Mouse (Mus musculus) small intestine, adult 2 months (tissue): ENCODE results near the gene Gm4737. TPM values are rescaled to one million over a fixed set of nuclear protein-coding genes. Genes with fewer than 3 reads are reported as not detected.

Experiments
- H3K27ac ChIP-seq: fragments of 200-500 bp; 2 replicates; pipeline ENCODE4 v1.5.1; 2012; ENCODE audit warnings: low read depth, low read length, control low read depth, inconsistent platforms; ENCODE audit not compliant: insufficient read depth
- H3K27me3 ChIP-seq: fragments of 200-500 bp; 2 replicates; pipeline ENCODE4 v1.6.1; 2012; ENCODE audit warnings: mild to moderate bottlenecking, moderate library complexity, low read length, inconsistent platforms; ENCODE audit not compliant: control insufficient read depth, insufficient read depth
- H3K36me3 ChIP-seq: fragments of 200-500 bp; 2 replicates; pipeline ENCODE4 v1.6.1; 2012; ENCODE audit warnings: mild to moderate bottlenecking, low read length, control low read depth, inconsistent platforms; ENCODE audit not compliant: control insufficient read depth, insufficient read depth
- H3K4me1 ChIP-seq: fragments of 200-500 bp; 2 replicates; pipeline ENCODE4 v1.6.1; 2012; ENCODE audit warnings: low read length, inconsistent platforms, mixed read lengths; ENCODE audit not compliant: control insufficient read depth, insufficient read depth, insufficient read length
- H3K4me3 ChIP-seq: fragments of 200-500 bp; 2 replicates; pipeline ENCODE4 v1.5.1; 2012; ENCODE audit warnings: low read depth, mild to moderate bottlenecking, control low read depth, inconsistent platforms, low read length, moderate library complexity
- CTCF ChIP-seq: fragments of 200-500 bp; IDR thresholded peaks from 2 replicates; pipeline ENCODE4 v1.5.1; 2012; ENCODE audit warnings: low read depth, mild to moderate bottlenecking, control low read depth, inconsistent platforms, low read length, moderate library complexity, mixed read lengths; ENCODE audit not compliant: insufficient replicate concordance, insufficient read length; ENCODE audit errors: extremely low read depth
- POLR2A ChIP-seq: fragments of 200-500 bp; IDR thresholded peaks from 2 replicates; pipeline ENCODE4 v1.6.1; 2012; ENCODE audit warnings: low read depth, mild to moderate bottlenecking, control low read depth, inconsistent platforms, low read length, moderate library complexity
- WGBS: fragments of 180-500 bp; shearing (Covaris S2); methylation state at CpG from one replicate; pipeline ENCODE4 v1.1.7; 2018; 5-methylcytosine and 5-hydroxymethylcytosine counted together
- polyA plus RNA-seq: library from polyadenylated mRNA; depleted of rRNA; stranded (reverse); fragments of >200 nt; gene quantifications from 2 replicates; pipeline ENCODE4 v1.2.3, GENCODE M21; 2012; rRNA removed

The Gm4737 gene
- polyA plus RNA-seq, 1 experiment, result 26.2 TPM

GRCm38 (mm10) chr16:46117645-46118044 is 37.2 kb downstream of the Gm4737 start:
- no peak overlapping the region for H3K4me3 ChIP-seq
- no peak overlapping the region for H3K27ac ChIP-seq
- 73% methylated on average over 3 of the region's 3 CpGs for WGBS
- no peaks in the 10 kb centered on the region for H3K27me3 ChIP-seq
- H3K36me3 ChIP-seq, result no peaks in the 10 kb centered on the region
- H3K4me1 ChIP-seq, result peaks cover 4% of the 10 kb centered on the region; the same call in 1 of the 2 replicates
- TF ChIP-seq POLR2A (no peak), CTCF (no peak)

DNA sequence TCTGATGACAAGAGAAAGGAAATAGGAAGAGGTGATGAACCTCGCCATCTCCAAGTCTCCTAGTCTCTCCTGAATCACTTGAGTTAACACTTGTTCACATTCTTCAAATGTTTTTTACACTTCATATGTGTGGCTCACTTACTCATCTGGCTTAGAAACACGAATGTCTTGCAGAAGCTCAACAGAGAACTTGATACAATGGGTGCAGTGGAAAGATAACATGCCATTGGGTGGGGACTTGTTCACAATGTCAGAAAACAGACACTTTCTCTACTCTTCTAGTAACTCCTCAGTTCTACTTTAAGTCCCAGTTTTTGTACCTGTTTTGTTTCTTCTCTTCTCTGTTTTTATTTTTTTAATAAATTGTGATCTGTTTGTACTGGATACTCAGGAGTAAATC is 40.1 kb downstream of the Gm4737 start:
- TF ChIP-seq POLR2A (no peak), CTCF (no peak)
- Histone ChIP-seq H3K27me3 (no peaks in the 10 kb centered on the region), H3K4me1 (peaks cover 2% of the 10 kb centered on the region; the same call in 1 of the 2 replicates), H3K27ac (no peak overlapping the region), H3K36me3 (no peaks in the 10 kb centered on the region), H3K4me3 (no peak overlapping the region)
- 57% methylated on average over 2 of the region's 2 CpGs for whole genome bisulfite sequencing

- Histone ChIP-seq H3K4me3 (no peak overlapping the region), H3K27ac (no peak overlapping the region), H3K4me1 (no peaks in the 10 kb centered on the region), H3K27me3 (no peaks in the 10 kb centered on the region), H3K36me3 (no peaks in the 10 kb centered on the region)
- TF ChIP-seq POLR2A (no peak), CTCF (no peak)
- WGBS, result 76% methylated on average over 8 of the region's 8 CpGs
Measured at GRCm38 (mm10) chr16:46109536-46109935, 45.3 kb downstream of the Gm4737 start.

DNA sequence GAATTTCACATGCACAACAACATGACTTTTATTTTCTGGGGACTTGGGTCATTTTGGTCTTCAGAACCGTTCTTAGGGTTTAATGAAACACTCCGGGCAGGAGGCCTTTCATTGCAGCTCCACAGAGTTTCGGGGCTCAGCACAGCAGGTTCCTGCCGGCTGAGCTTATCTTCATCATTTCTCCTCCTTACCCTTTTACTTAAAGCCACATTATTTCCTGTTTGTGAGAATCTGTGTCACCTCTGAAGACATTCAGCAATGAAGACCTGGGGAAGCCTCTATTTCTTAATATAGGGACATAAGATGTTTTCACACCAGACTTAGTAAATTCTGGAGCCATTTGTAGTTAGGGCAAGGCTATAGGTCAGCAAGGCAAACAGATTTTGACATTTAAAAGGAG is 47.4 kb downstream of the Gm4737 start:
- no peak overlapping the region for H3K4me3 ChIP-seq
- H3K36me3 ChIP-seq, result no peaks in the 10 kb centered on the region
- H3K27ac ChIP-seq, result no peak overlapping the region
- no peaks in the 10 kb centered on the region for H3K27me3 ChIP-seq
- TF ChIP-seq POLR2A (no peak), CTCF (no peak)
- WGBS, result 63% methylated on average over 4 of the region's 4 CpGs
- no peaks in the 10 kb centered on the region for H3K4me1 ChIP-seq

DNA sequence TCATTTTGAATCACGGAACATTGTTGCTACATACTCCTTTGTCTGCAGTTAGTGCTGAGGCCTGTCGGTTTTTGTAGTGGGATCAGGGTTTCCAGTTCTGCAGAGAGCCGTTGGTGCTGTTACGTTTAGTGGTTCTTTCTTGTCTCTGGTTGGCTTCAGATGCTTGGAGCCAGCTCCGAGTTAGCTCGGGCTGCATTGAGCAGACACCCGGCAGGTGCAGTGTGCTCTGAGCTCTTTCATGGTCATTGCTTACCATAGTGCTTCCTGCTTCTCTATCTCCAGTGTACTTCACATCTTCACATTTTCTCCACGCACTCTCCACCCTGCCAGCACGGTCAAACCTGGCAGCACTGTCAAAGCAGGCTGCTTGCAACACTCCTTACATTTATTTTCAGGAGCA is 50.4 kb downstream of the Gm4737 start:
- H3K4me3 ChIP-seq, result no peak overlapping the region
- H3K36me3 ChIP-seq, result no peaks in the 10 kb centered on the region
- H3K27ac ChIP-seq, result no peak overlapping the region
- WGBS, result 73% methylated on average over 9 of the region's 9 CpGs
- no peaks in the 10 kb centered on the region for H3K4me1 ChIP-seq
- TF ChIP-seq CTCF, result no peak
- no peak for TF ChIP-seq POLR2A
- H3K27me3 ChIP-seq, result no peaks in the 10 kb centered on the region

Other genes with a start within 250 kb of the Gm4737 start
- 1.7 and 3.7 TPM in 2 replicates for gene Phldb2, start 201.5 kb downstream of the Gm4737 start, polyA plus RNA-seq
- gene Plcxd2, start 144.9 kb downstream of the Gm4737 start, polyA plus RNA-seq, result 0.83 and 1.9 TPM in 2 replicates
- gene Cd96, start 34.8 kb downstream of the Gm4737 start, polyA plus RNA-seq, result 0.77 and 0.91 TPM in 2 replicates